Mouse (Mus musculus): ENCODE measurements around the gene Ptms.
A peak's percentile ranks its signal among the peaks of the same experiment; 100 is the strongest.

The Ptms gene

GRCm38 (mm10) chr6:124919695-124920317 lies at the start of gene Ptms:
TSS of gene Ptms (minus strand) at chr6:124920103.
- DNase-seq, result peak; percentile 83

- DNase-seq, result peak; percentile 50
These were observed 47.9 kb upstream of the Ptms start for GRCm38 (mm10) chr6:124967766-124968165.

GRCm38 (mm10) chr6:124966466-124967118 lies 46.7 kb upstream of the Ptms start:
- no peak for DNase-seq

- no peak for DNase-seq
These were observed 45.8 kb upstream of the Ptms start for GRCm38 (mm10) chr6:124965747-124966146.

- DNase-seq, result peak; percentile 94
These were observed 45.3 kb upstream of the Ptms start, which contains the start of gene Cops7a for GRCm38 (mm10) chr6:124965088-124965719. TSS of gene Cops7a (minus strand) at chr6:124965538.

GRCm38 (mm10) chr6:124964638-124965037 lies 44.7 kb upstream of the Ptms start:
- peak; percentile 7 for DNase-seq

GRCm38 (mm10) chr6:124961021-124961420 lies 41.1 kb upstream of the Ptms start:
- DNase-seq, result no peak

GRCm38 (mm10) chr6:124959960-124960359 lies 40.1 kb upstream of the Ptms start:
- DNase-seq, result no peak

- no peak for DNase-seq
These were observed 38.2 kb upstream of the Ptms start for GRCm38 (mm10) chr6:124958127-124958526.

GRCm38 (mm10) chr6:124955212-124955611 lies 35.3 kb upstream of the Ptms start:
- DNase-seq, result no peak

GRCm38 (mm10) chr6:124953991-124954715 lies 34.2 kb upstream of the Ptms start:
- DNase-seq, result no peak

- DNase-seq, result no peak
These were observed 23.6 kb upstream of the Ptms start for GRCm38 (mm10) chr6:124943526-124943925.

GRCm38 (mm10) chr6:124941679-124942078 lies 21.8 kb upstream of the Ptms start:
- no peak for DNase-seq

- no peak for DNase-seq
These were observed 18.7 kb upstream of the Ptms start for GRCm38 (mm10) chr6:124938554-124938953.

GRCm38 (mm10) chr6:124937493-124937892 lies 17.6 kb upstream of the Ptms start:
- no peak for DNase-seq

GRCm38 (mm10) chr6:124936681-124937080 lies 16.8 kb upstream of the Ptms start:
- DNase-seq, result no peak

- no peak for DNase-seq
These were observed 14.8 kb upstream of the Ptms start for GRCm38 (mm10) chr6:124934670-124935069.

GRCm38 (mm10) chr6:124933127-124933526 lies 13.2 kb upstream of the Ptms start:
- DNase-seq, result no peak

GRCm38 (mm10) chr6:124932314-124932695 lies 12.4 kb upstream of the Ptms start:
- DNase-seq, result no peak

- peak; percentile 46 for DNase-seq
These were observed 11.8 kb upstream of the Ptms start for GRCm38 (mm10) chr6:124931525-124932313.

- DNase-seq, result peak; percentile 98
These were observed 11.0 kb upstream of the Ptms start, which contains the start of gene Mlf2 for GRCm38 (mm10) chr6:124930754-124931524. TSS of gene Mlf2 (plus strand) at chr6:124931386.

- DNase-seq, result no peak
These were observed 10.3 kb upstream of the Ptms start for GRCm38 (mm10) chr6:124930231-124930630.
